Mouse (Mus musculus): Measurements from ENCODE around the gene Chchd1. TPM values are rescaled to one million over a fixed set of nuclear protein-coding genes. Genes with fewer than 3 reads are reported as not detected.

Gene Chchd1
- total and polyA plus RNA-seq, 2 experiments from 2014 or later: 159 to 243 TPM

GRCm38 (mm10) chr14:20686576-20686975, 16.2 kb upstream of the Chchd1 start:
- Histone ChIP-seq H3K4me2 (ENCODE audit: low read depth, low read length) (no peak overlapping the region), H3K9me3 (replicated peaks; ENCODE audit: control insufficient read depth, low read length) (no peaks in the 10 kb centered on the region), H3K36me3 (replicated peaks; ENCODE audit: control insufficient read depth, insufficient read depth, low read length) (peaks cover 96% of the 10 kb centered on the region), H3K4me1 (ENCODE audit: control insufficient read depth, insufficient read depth) (no peaks in the 10 kb centered on the region; the same call in 1 of the 2 replicates), H3K27ac (ENCODE audit: low read depth) (no peak overlapping the region), H3K27me3 (ENCODE audit: control insufficient read depth, insufficient read depth, low read length) (no peaks in the 10 kb centered on the region), H3K9ac (replicated peaks; ENCODE audit: low read depth, low read length) (no peak overlapping the region), H3K4me3 (ENCODE audit: low read depth, low read length) (no peak overlapping the region)
- DNase-seq (ENCODE audit: low spot score) (no peak), ATAC-seq (ENCODE audit: insufficient read depth, low read depth) (no peak)
- no peak for TF ChIP-seq CTCF (IDR thresholded peaks at IDR 0.05; ENCODE audit: low read depth)
- no peak for TF ChIP-seq EP300 (IDR thresholded peaks at IDR 0.05; ENCODE audit: low read depth)
- 97% methylated on average over 3 of the region's 3 CpGs for WGBS

GRCm38 (mm10) chr14:20689009-20689408, 13.8 kb upstream of the Chchd1 start:
- Histone ChIP-seq H3K9me3 (replicated peaks; ENCODE audit: control insufficient read depth, low read length) (no peaks in the 10 kb centered on the region), H3K27me3 (ENCODE audit: control insufficient read depth, insufficient read depth, low read length) (no peaks in the 10 kb centered on the region), H3K4me1 (ENCODE audit: control insufficient read depth, insufficient read depth) (no peaks in the 10 kb centered on the region), H3K36me3 (replicated peaks; ENCODE audit: control insufficient read depth, insufficient read depth, low read length) (peaks cover 99% of the 10 kb centered on the region), H3K9ac (replicated peaks; ENCODE audit: low read depth, low read length) (no peak overlapping the region), H3K4me3 (ENCODE audit: low read depth, low read length) (no peak overlapping the region), H3K27ac (ENCODE audit: low read depth) (no peak overlapping the region), H3K4me2 (ENCODE audit: low read depth, low read length) (no peak overlapping the region)
- WGBS: 81% methylated on average over 2 of the region's 2 CpGs
- DNase-seq (ENCODE audit: low spot score): no peak
- no peak for ATAC-seq (ENCODE audit: insufficient read depth, low read depth)
- TF ChIP-seq EP300 (IDR thresholded peaks at IDR 0.05; ENCODE audit: low read depth): no peak
- no peak for TF ChIP-seq CTCF (IDR thresholded peaks at IDR 0.05; ENCODE audit: low read depth)

GRCm38 (mm10) chr14:20691772-20692171, 11.0 kb upstream of the Chchd1 start:
- no peak for DNase-seq (ENCODE audit: low spot score)
- no peak overlapping the region for H3K4me3 ChIP-seq (ENCODE audit: low read depth, low read length)
- 84% methylated on average over 6 of the region's 6 CpGs for WGBS

GRCm38 (mm10) chr14:20693589-20694101, 9.2 kb upstream of the Chchd1 start:
- Histone ChIP-seq H3K27ac (ENCODE audit: low read depth) (no peak overlapping the region), H3K9ac (replicated peaks; ENCODE audit: low read depth, low read length) (no peak overlapping the region), H3K9me3 (replicated peaks; ENCODE audit: control insufficient read depth, low read length) (no peaks in the 10 kb centered on the region), H3K27me3 (ENCODE audit: control insufficient read depth, insufficient read depth, low read length) (no peaks in the 10 kb centered on the region), H3K4me1 (ENCODE audit: control insufficient read depth, insufficient read depth) (peaks cover 18% of the 10 kb centered on the region), H3K36me3 (replicated peaks; ENCODE audit: control insufficient read depth, insufficient read depth, low read length) (peaks cover 56% of the 10 kb centered on the region), H3K4me2 (ENCODE audit: low read depth, low read length) (no peak overlapping the region), H3K4me3 (ENCODE audit: low read depth, low read length) (no peak overlapping the region)
- ATAC-seq (ENCODE audit: insufficient read depth, low read depth): no peak
- no peak for DNase-seq (ENCODE audit: low spot score)
- 79% methylated on average over 10 of the region's 10 CpGs for WGBS
- TF ChIP-seq CTCF (IDR thresholded peaks at IDR 0.05; ENCODE audit: low read depth) (no peak), EP300 (IDR thresholded peaks at IDR 0.05; ENCODE audit: low read depth) (no peak)

More at GRCm38 (mm10) chr14:20691772-20692171, 11.0 kb upstream of the Chchd1 start:
- H3K27ac ChIP-seq (ENCODE audit: low read depth): no peak overlapping the region
- H3K9ac ChIP-seq (replicated peaks; ENCODE audit: low read depth, low read length): no peak overlapping the region
- TF ChIP-seq EP300 (IDR thresholded peaks at IDR 0.05; ENCODE audit: low read depth): no peak
- no peak for TF ChIP-seq CTCF (IDR thresholded peaks at IDR 0.05; ENCODE audit: low read depth)
- no peak overlapping the region for H3K4me2 ChIP-seq (ENCODE audit: low read depth, low read length)
- ATAC-seq (ENCODE audit: insufficient read depth, low read depth): no peak
- peaks cover 74% of the 10 kb centered on the region for H3K36me3 ChIP-seq (replicated peaks; ENCODE audit: control insufficient read depth, insufficient read depth, low read length)
- no peaks in the 10 kb centered on the region for H3K9me3 ChIP-seq (replicated peaks; ENCODE audit: control insufficient read depth, low read length)
- peaks cover 11% of the 10 kb centered on the region for H3K4me1 ChIP-seq (ENCODE audit: control insufficient read depth, insufficient read depth)
- no peaks in the 10 kb centered on the region for H3K27me3 ChIP-seq (ENCODE audit: control insufficient read depth, insufficient read depth, low read length)

GRCm38 (mm10) chr14:20694185-20694883, 8.5 kb upstream of the Chchd1 start:
- WGBS: 37% methylated on average over 13 of the region's 13 CpGs
- Histone ChIP-seq H3K4me2 (ENCODE audit: low read depth, low read length) (peak overlapping the region; percentile 81), H3K9ac (replicated peaks; ENCODE audit: low read depth, low read length) (peak overlapping the region; percentile 83), H3K27ac (ENCODE audit: low read depth) (peak overlapping the region; percentile 93), H3K4me1 (ENCODE audit: control insufficient read depth, insufficient read depth) (peaks cover 22% of the 10 kb centered on the region), H3K36me3 (replicated peaks; ENCODE audit: control insufficient read depth, insufficient read depth, low read length) (peaks cover 53% of the 10 kb centered on the region), H3K27me3 (ENCODE audit: control insufficient read depth, insufficient read depth, low read length) (no peaks in the 10 kb centered on the region), H3K9me3 (replicated peaks; ENCODE audit: control insufficient read depth, low read length) (no peaks in the 10 kb centered on the region), H3K4me3 (ENCODE audit: low read depth, low read length) (peak overlapping the region; percentile 94)
- DNase-seq (ENCODE audit: low spot score): no peak
- no peak; the same call in 1 of the 2 replicates for ATAC-seq (ENCODE audit: insufficient read depth, low read depth)
- TF ChIP-seq EP300 (IDR thresholded peaks at IDR 0.05; ENCODE audit: low read depth) (no peak), CTCF (IDR thresholded peaks at IDR 0.05; ENCODE audit: low read depth) (no peak)
